Mouse (Mus musculus): ENCODE data around the gene Rd3.

The Rd3 gene

GRCm38 (mm10) chr1:191977187-191977586 lies at the start of gene Rd3:
Rd3 (plus strand) TSS chr1:191977370.
- DNase-seq, result peak in 1 of 2 experiments; percentile 43

- no peak for DNase-seq
These were observed 48.8 kb upstream of the Rd3 start for GRCm38 (mm10) chr1:191928345-191928744.

- no peak for DNase-seq
These were observed 48.1 kb upstream of the Rd3 start for GRCm38 (mm10) chr1:191929065-191929464.

- DNase-seq, result no peak
These were observed 47.2 kb upstream of the Rd3 start for GRCm38 (mm10) chr1:191929897-191930524.

- no peak for DNase-seq
These were observed 46.6 kb upstream of the Rd3 start for GRCm38 (mm10) chr1:191930525-191931105.

- DNase-seq, result no peak
These were observed 44.7 kb upstream of the Rd3 start for GRCm38 (mm10) chr1:191932286-191932985.

GRCm38 (mm10) chr1:191932986-191933632 lies 44.1 kb upstream of the Rd3 start:
- DNase-seq, result no peak

- no peak for DNase-seq
These were observed 33.5 kb upstream of the Rd3 start for GRCm38 (mm10) chr1:191943638-191944037.

- DNase-seq, result no peak
These were observed 31.8 kb upstream of the Rd3 start for GRCm38 (mm10) chr1:191945341-191945740.

GRCm38 (mm10) chr1:191945756-191946155 lies 31.4 kb upstream of the Rd3 start:
- DNase-seq, result no peak

- DNase-seq, result no peak
These were observed 30.9 kb upstream of the Rd3 start for GRCm38 (mm10) chr1:191946261-191946660.

GRCm38 (mm10) chr1:191946835-191947234 lies 30.3 kb upstream of the Rd3 start:
- DNase-seq, result no peak

- DNase-seq, result no peak
These were observed 29.4 kb upstream of the Rd3 start for GRCm38 (mm10) chr1:191947796-191948195.

GRCm38 (mm10) chr1:191948600-191948999 lies 28.6 kb upstream of the Rd3 start:
- no peak for DNase-seq

- DNase-seq, result no peak
These were observed 26.6 kb upstream of the Rd3 start for GRCm38 (mm10) chr1:191950611-191951010.

GRCm38 (mm10) chr1:191952733-191953335 lies 24.3 kb upstream of the Rd3 start:
- no peak for DNase-seq

- DNase-seq, result no peak
These were observed 22.1 kb upstream of the Rd3 start for GRCm38 (mm10) chr1:191955101-191955500.

- no peak for DNase-seq
These were observed 20.9 kb upstream of the Rd3 start for GRCm38 (mm10) chr1:191956261-191956660.

GRCm38 (mm10) chr1:191956871-191957270 lies 20.3 kb upstream of the Rd3 start:
- DNase-seq, result peak; percentile 22 to 51

- peak; percentile 25 to 39 for DNase-seq
These were observed 19.8 kb upstream of the Rd3 start for GRCm38 (mm10) chr1:191957321-191957720.

- DNase-seq, result no peak
These were observed 16.2 kb upstream of the Rd3 start for GRCm38 (mm10) chr1:191960946-191961345.

GRCm38 (mm10) chr1:191963413-191963812 lies 13.8 kb upstream of the Rd3 start:
- DNase-seq, result no peak

Data from cerebellum, postnatal 25 days (tissue).